Mouse (Mus musculus) left cerebral cortex, postnatal 10 days (tissue): Measurements from ENCODE around the gene Gtsf1. TPM values are rescaled to one million over a fixed set of nuclear protein-coding genes. Genes with fewer than 3 reads are reported as not detected.
A peak's percentile ranks its signal among the peaks of the same experiment; 100 is the strongest.

Experiments used
- DNase-seq, 2 experiments: peaks; one replicate each; pipeline ENCODE4 v3.0.0; 2021 to 2022; ENCODE audit warnings: low spot score in 2 of 2, mixed read lengths in 1 of 2; ENCODE audit errors: extremely low spot score in 1 of 2
- intact Hi-C: fragments of 180-260 bp; cut with DNase I; formaldehyde crosslinking; loops from one replicate; pipeline ENCODE4 v1.15.1; 2025
- total RNA-seq, 2 experiments: library from RNA; stranded (reverse); gene quantifications; 2 replicates each; pipeline ENCODE4 v1.2.3; 2021

The Gtsf1 gene
- total RNA-seq, 2 experiments from 2014 or later, result not detected

DNA sequence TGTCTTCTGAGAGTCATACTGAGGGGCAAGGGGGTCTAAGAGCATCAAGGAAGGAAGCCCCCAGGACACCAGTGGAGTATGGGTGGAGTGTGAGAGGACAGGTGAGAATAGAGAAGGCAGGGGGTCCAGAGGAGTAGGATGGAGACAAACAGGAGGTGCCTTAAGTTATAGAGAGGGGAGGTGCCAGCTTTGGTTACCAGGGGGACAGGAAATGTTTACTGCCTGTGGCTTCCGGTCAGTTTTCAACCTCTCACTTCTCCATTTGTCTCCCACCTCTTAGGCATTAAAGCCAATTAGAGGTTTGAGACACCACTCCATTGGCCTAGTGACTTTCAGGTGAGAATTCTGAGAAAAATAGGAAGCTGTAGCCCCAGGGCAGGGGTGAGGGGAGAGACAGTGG, 69.0 kb downstream of the Gtsf1 start:
- intact Hi-C loops, result no loop called here
- no peak for DNase-seq

DNA sequence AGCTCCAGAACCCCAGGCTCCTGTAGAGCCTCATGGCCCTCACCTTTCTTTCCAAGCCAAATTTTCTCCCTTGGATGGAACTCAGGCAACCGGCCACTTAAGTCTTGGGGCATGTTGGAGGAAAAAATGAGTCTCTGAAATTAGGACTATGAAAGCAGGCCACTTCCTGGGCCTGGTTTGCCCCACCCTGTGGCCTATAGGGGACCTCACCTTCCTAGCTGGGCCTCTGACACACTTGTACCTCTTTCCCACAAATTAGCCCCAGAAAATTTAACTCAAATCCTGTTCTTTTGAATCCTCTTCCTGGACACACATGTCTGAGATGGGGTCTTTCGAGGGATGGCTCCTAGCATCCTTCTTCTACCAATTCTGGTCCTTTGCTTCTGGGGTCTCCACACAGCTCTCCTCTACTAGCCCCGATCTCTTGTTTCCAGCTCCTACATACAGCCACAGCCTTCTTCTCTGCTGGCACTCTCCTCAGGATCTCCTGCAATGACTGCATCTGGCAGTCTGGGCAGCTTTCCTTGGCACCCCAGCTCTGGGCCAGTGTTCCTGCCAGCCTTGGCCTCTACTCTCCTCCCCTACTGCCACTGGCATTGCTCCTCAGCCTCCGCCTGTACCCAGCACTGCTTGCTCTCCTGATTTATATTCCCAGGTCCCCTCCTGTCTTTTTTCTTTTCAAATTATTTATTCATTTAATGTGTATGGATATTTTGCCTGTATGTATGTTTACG, 70.2 kb downstream of the Gtsf1 start:
- DNase-seq, result no peak
- intact Hi-C loops, result no loop called here

- no peak for DNase-seq
- intact Hi-C loops, result no loop called here
Observed at GRCm38 (mm10) chr15:103359122-103359510, 71.2 kb downstream of the Gtsf1 start.

GRCm38 (mm10) chr15:103358278-103359121, 71.8 kb downstream of the Gtsf1 start:
- intact Hi-C loops, result no loop called here
- DNase-seq, result no peak

GRCm38 (mm10) chr15:103357817-103358216, 72.5 kb downstream of the Gtsf1 start:
- intact Hi-C loops, result no loop called here
- no peak for DNase-seq

- no peak for DNase-seq
- intact Hi-C loops, result no loop called here
Observed at GRCm38 (mm10) chr15:103356130-103356529, 74.1 kb downstream of the Gtsf1 start.

- DNase-seq, result no peak
- intact Hi-C loops, result no loop called here
Observed at GRCm38 (mm10) chr15:103355420-103355819, 74.8 kb downstream of the Gtsf1 start.

- intact Hi-C loops, result no loop called here
- no peak for DNase-seq
Observed at GRCm38 (mm10) chr15:103354690-103355089, 75.6 kb downstream of the Gtsf1 start.

DNA sequence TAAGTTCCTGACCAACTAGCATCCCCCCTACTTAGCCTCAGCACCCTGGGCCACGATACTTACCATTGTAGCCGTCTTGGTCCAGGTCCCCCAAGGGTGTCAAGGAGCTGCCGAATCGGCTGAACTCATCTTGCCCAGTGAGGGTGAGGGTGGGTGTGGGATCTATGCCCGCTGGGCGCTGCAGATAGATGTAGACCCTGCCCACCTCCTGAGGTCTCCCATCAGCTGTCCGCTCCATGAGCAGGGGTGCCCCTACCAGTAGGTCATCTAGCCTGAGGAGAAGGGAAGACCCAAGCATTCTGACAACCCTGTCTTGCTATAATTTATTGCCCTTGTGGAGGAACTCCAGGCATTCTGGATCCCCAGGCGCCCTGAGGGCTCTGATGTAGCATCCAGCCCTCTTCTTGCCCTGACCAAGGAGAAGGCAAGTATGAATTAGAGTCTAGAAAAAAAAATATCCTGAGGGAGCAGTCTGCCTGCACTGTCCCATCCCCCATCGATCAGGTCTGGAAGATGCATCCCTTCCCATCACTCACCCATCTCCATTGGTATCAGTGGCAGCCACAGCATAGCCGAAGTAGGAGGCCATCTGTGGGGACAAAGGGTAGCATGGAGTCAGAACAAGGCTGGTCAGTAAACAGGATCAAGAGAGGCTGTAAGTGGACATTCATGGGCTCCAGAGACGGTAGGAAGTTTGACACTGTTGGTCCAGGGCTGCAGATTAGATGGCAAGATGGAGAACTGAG, 76.6 kb downstream of the Gtsf1 start:
- DNase-seq, result no peak
- intact Hi-C loops, result no loop called here

- peak in 1 of 2 experiments; percentile 64 for DNase-seq
- intact Hi-C loops, result no loop called here
Observed at GRCm38 (mm10) chr15:103352856-103353255, 77.4 kb downstream of the Gtsf1 start.

Other genes starting within 250 kb of the Gtsf1 start
- gene Cbx5, start 190.7 kb downstream of the Gtsf1 start, total RNA-seq, result 100 to 1,000 TPM; 174 to 181 TPM
- gene Hnrnpa1, start 190.0 kb downstream of the Gtsf1 start, total RNA-seq, result 100 to 1,000 TPM; 350 to 359 TPM
- not detected for gene Nfe2, start 172.1 kb downstream of the Gtsf1 start, total RNA-seq
- 100 to 1,000 TPM; 111 TPM for gene Copz1, start 157.8 kb downstream of the Gtsf1 start, total RNA-seq
- under 1 TPM; 0.67 to 0.97 TPM for gene Gpr84, start 119.9 kb downstream of the Gtsf1 start, total RNA-seq
- 10 to 100 TPM; 47.5 to 51.2 TPM for gene Zfp385a, start 90.4 kb downstream of the Gtsf1 start, total RNA-seq
- gene Itga5, start 63.7 kb downstream of the Gtsf1 start, total RNA-seq, result 1 to 10 TPM; 6.0 to 6.6 TPM
- gene Gtsf2, start 18.0 kb upstream of the Gtsf1 start, total RNA-seq, result not detected
- gene Nckap1l, start 23.3 kb upstream of the Gtsf1 start, total RNA-seq, result 10 to 100 TPM in 1 of 2 experiments, 1 to 10 TPM in 1; 9.9 to 10.1 TPM
- 10 to 100 TPM; 72.2 to 96.7 TPM for gene Pde1b, start 72.6 kb upstream of the Gtsf1 start, total RNA-seq
- gene Ppp1r1a, start 107.5 kb upstream of the Gtsf1 start, total RNA-seq, result 100 to 1,000 TPM; 164 to 182 TPM
- gene Glycam1, start 134.6 kb upstream of the Gtsf1 start, total RNA-seq, result not detected